Mouse (Mus musculus): ENCODE results near the gene Dner. TPM values are rescaled to one million over a fixed set of nuclear protein-coding genes. Genes with fewer than 3 reads are reported as not detected.
A peak's percentile ranks its signal among the peaks of the same experiment; 100 is the strongest.

Gene Dner
- polyA plus RNA-seq, 1 experiment from 2014 or later: 0.89 TPM

DNA sequence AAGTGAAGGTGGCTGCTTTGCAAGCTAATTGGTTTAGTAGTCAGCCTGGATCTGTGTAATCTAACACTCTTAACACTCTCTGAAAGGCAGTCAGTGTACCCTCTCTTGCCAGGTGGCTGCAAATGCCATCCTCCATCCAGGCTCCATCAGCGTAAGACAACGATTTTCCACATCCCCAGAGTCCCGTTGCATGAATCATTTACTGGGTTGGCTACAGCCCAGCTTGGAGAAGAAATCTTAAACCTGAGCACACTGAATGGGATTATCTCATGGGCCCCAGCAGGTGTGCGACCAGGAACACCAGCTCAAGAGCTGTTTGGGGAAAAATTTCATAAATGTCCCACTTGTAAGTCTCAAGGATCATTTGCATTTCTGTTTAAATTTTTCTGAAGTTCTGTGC is 308.4 kb downstream of the Dner start:
- peak; percentile 57 for DNase-seq

DNA sequence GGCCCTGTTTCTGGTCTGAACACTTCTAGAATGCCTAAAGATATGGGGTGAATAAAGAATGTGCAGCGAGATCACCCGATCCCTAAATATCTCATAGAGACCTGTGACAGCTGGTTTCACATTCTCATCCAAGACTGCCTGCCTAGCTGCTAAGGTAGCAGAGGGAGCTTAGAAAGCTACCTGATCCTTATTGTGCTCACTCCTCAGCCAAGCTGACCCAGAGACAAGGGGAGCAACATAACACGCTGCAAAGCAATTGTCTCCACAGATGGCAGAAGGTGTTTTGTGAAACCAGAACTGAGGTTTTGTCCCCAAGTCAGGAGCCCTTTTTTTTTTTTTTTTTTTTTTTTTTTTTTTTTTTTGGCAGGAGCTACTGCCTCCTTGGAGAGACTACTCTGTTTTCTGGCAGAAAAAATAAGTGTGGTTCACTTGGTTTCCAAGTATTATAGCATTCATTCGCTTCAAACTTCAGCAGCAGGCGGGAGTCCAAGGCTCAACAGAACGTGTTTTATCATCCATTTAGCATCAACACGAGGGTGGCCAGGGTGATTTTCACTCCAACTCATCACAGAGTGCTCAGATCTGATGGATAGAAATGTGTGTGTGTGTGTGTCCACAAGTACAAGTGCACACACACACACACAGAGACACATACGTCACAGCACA is 309.4 kb downstream of the Dner start:
- 51% methylated on average over 8 of the region's 8 CpGs for WGBS
- H3K9me3 ChIP-seq (ENCODE audit: low read depth, low read length): no peaks in the 10 kb centered on the region
- no peak overlapping the region for H3K4me3 ChIP-seq (ENCODE audit: low read depth, low read length)
- no peaks in the 10 kb centered on the region for H3K36me3 ChIP-seq (ENCODE audit: insufficient read depth)
- no peak overlapping the region for H3K4me2 ChIP-seq
- ATAC-seq (ENCODE audit: insufficient read depth) (no peak), DNase-seq (peak; percentile 59)
- no peak for TF ChIP-seq CTCF (IDR thresholded peaks at IDR 0.05; ENCODE audit: low read depth)
- H3K27ac ChIP-seq (ENCODE audit: low read depth): no peak overlapping the region
- no peak overlapping the region for H3K9ac ChIP-seq
- peaks cover 6% of the 10 kb centered on the region; the same call in 1 of the 2 replicates for H3K4me1 ChIP-seq (ENCODE audit: insufficient read depth)
- H3K27me3 ChIP-seq (ENCODE audit: insufficient read depth, low read length): no peaks in the 10 kb centered on the region

More for the DNA sequence above, 308.4 kb downstream of the Dner start:
- Histone ChIP-seq H3K9ac (no peak overlapping the region), H3K27ac (ENCODE audit: low read depth) (no peak overlapping the region), H3K36me3 (ENCODE audit: insufficient read depth) (no peaks in the 10 kb centered on the region), H3K4me1 (ENCODE audit: insufficient read depth) (peaks cover 4% of the 10 kb centered on the region; the same call in 1 of the 2 replicates), H3K4me3 (ENCODE audit: low read depth, low read length) (no peak overlapping the region), H3K27me3 (ENCODE audit: insufficient read depth, low read length) (no peaks in the 10 kb centered on the region), H3K4me2 (no peak overlapping the region), H3K9me3 (ENCODE audit: low read depth, low read length) (no peaks in the 10 kb centered on the region)
- peak; percentile 67 for ATAC-seq (ENCODE audit: insufficient read depth)
- 47% methylated on average over 4 of the region's 4 CpGs for WGBS
- TF ChIP-seq CTCF (IDR thresholded peaks at IDR 0.05; ENCODE audit: low read depth): no peak

DNA sequence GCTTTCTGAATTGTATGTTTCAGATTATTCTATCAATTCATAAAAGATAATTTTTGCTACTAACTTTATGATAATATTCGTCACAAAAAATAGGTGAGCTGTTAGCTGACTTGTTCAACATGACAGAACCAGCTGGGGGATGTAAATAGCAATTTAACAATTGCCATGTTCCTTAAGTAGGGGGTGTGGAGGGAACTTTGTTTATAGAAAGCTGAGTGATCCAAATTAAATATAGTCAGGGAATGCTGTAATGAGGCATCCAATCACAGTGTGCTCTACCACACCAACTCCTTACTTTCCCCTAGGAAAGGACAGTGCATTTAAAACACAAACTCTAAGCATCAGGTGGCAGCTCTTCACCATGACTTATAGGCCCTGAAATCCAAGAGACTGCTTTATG is 313.3 kb downstream of the Dner start:
- 23% methylated on average over 1 of the region's 1 CpGs for WGBS
- Histone ChIP-seq H3K9me3 (ENCODE audit: low read depth, low read length) (no peaks in the 10 kb centered on the region), H3K4me3 (ENCODE audit: low read depth, low read length) (no peak overlapping the region), H3K27ac (ENCODE audit: low read depth) (no peak overlapping the region), H3K36me3 (ENCODE audit: insufficient read depth) (no peaks in the 10 kb centered on the region), H3K4me1 (ENCODE audit: insufficient read depth) (peaks cover 6% of the 10 kb centered on the region; the same call in 1 of the 2 replicates), H3K4me2 (no peak overlapping the region), H3K9ac (no peak overlapping the region), H3K27me3 (ENCODE audit: insufficient read depth, low read length) (no peaks in the 10 kb centered on the region)
- TF ChIP-seq CTCF (IDR thresholded peaks at IDR 0.05; ENCODE audit: low read depth): no peak
- ATAC-seq (ENCODE audit: insufficient read depth) (peak; percentile 62), DNase-seq (peak; percentile 70)

DNA sequence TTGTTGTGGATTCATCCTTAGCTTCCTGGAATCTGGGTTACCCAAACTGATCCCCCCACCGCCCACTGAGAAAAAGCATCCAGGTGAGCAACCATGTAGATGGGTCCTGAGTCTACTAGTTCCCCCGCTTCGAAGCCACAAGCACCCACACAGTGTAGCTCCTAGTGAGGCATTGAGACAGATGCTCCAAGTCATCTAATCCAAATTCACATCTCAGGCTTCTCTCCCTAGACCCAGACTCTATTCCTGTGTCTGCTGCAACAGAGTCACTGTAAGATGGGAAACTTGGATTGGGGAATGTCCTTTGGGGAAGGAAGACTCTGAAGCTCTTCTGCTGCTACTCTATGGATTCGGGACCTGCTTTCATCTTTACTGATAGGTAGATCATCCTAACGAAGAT is 314.0 kb downstream of the Dner start:
- no peaks in the 10 kb centered on the region for H3K27me3 ChIP-seq (ENCODE audit: insufficient read depth, low read length)
- no peak overlapping the region for H3K4me2 ChIP-seq
- no peak for TF ChIP-seq CTCF (IDR thresholded peaks at IDR 0.05; ENCODE audit: low read depth)
- no peak for DNase-seq
- no peak for ATAC-seq (ENCODE audit: insufficient read depth)
- WGBS: 87% methylated on average over 5 of the region's 5 CpGs
- no peak overlapping the region; the same call in 1 of the 2 replicates for H3K27ac ChIP-seq (ENCODE audit: low read depth)
- 0 out of 2 replicates have a peak, but pooled peaks cover 2% of the 10 kb centered on the region for H3K4me1 ChIP-seq (ENCODE audit: insufficient read depth)
- no peak overlapping the region for H3K4me3 ChIP-seq (ENCODE audit: low read depth, low read length)
- no peak overlapping the region for H3K9ac ChIP-seq
- no peaks in the 10 kb centered on the region for H3K9me3 ChIP-seq (ENCODE audit: low read depth, low read length)
- no peaks in the 10 kb centered on the region for H3K36me3 ChIP-seq (ENCODE audit: insufficient read depth)

DNA sequence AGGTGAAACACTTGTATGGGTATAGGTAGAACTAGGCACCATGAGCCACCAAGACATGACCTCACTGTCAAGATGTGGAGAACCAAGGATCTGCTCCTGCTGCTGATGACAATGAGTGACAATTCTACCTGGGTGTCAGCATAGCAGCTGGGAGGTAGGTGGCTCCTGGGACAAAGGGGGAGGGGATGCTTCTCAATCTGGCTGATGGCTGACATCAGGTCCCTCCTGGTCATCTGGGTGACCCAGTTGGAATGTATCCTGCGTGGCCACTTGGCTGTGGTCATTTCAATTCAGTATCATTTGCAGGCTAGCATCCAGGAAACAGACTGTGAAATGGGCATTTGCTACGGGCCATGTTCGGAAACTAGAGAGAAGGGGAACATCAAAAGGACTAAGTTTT is 315.1 kb downstream of the Dner start:
- ATAC-seq (ENCODE audit: insufficient read depth) (no peak), DNase-seq (no peak)
- 81% methylated on average over 3 of the region's 3 CpGs for WGBS
- Histone ChIP-seq H3K9me3 (ENCODE audit: low read depth, low read length) (no peaks in the 10 kb centered on the region), H3K4me1 (ENCODE audit: insufficient read depth) (0 out of 2 replicates have a peak, but pooled peaks cover 2% of the 10 kb centered on the region), H3K36me3 (ENCODE audit: insufficient read depth) (no peaks in the 10 kb centered on the region), H3K27me3 (ENCODE audit: insufficient read depth, low read length) (no peaks in the 10 kb centered on the region), H3K27ac (ENCODE audit: low read depth) (no peak overlapping the region), H3K4me3 (ENCODE audit: low read depth, low read length) (no peak overlapping the region), H3K4me2 (no peak overlapping the region), H3K9ac (no peak overlapping the region)
- TF ChIP-seq CTCF (IDR thresholded peaks at IDR 0.05; ENCODE audit: low read depth): no peak

DNA sequence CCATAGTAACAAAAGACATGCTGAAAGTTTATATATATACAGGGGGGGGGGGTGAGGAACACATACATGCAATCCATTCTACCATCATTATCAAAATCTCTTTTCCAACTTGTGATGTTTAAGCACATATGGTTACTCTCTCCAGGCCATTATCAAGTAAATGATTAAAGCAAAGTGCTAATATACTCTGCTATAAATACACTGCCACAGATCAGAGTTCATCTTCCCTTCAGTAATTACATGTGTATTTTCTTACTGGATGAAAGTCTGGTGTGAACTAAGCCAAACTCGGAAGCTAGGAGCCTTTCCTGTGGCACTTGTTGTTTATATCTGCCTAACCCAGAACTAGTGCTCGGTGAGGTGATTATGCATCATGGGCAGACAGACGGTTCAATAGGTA is 328.3 kb downstream of the Dner start:
- no peak for DNase-seq
- WGBS: 62% methylated on average over 3 of the region's 3 CpGs
- Histone ChIP-seq H3K36me3 (ENCODE audit: insufficient read depth) (no peaks in the 10 kb centered on the region), H3K4me1 (ENCODE audit: insufficient read depth) (no peaks in the 10 kb centered on the region), H3K27ac (ENCODE audit: low read depth) (no peak overlapping the region), H3K9me3 (ENCODE audit: low read depth, low read length) (no peaks in the 10 kb centered on the region), H3K4me3 (ENCODE audit: low read depth, low read length) (no peak overlapping the region), H3K4me2 (no peak overlapping the region), H3K27me3 (ENCODE audit: insufficient read depth, low read length) (no peaks in the 10 kb centered on the region), H3K9ac (no peak overlapping the region)
- no peak for ATAC-seq (ENCODE audit: insufficient read depth)
- no peak for TF ChIP-seq CTCF (IDR thresholded peaks at IDR 0.05; ENCODE audit: low read depth)

DNA sequence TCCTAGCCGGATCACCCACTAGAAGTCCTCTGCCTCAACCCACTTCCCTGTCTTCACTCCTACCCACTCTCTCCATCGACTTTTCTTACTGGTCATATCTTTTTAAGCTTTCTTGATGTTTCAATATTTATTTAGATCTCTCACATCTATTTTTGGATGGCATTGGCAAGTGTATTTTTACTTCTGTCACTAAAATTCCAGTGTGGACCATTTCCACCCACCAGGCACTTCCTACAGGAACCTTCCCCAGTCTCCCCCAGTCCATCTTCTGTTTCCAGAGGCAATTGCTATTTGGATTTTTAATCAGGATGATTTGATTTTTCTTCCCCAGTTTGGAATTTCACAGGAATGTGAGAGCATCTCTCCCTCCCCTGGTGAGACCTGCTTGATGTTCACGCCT is 329.5 kb downstream of the Dner start:
- DNase-seq (no peak), ATAC-seq (ENCODE audit: insufficient read depth) (no peak)
- no peaks in the 10 kb centered on the region for H3K9me3 ChIP-seq (ENCODE audit: low read depth, low read length)
- no peak overlapping the region for H3K27ac ChIP-seq (ENCODE audit: low read depth)
- WGBS: 49% methylated on average over 3 of the region's 3 CpGs
- H3K9ac ChIP-seq: no peak overlapping the region
- TF ChIP-seq CTCF (IDR thresholded peaks at IDR 0.05; ENCODE audit: low read depth): no peak
- H3K4me2 ChIP-seq: no peak overlapping the region
- no peak overlapping the region for H3K4me3 ChIP-seq (ENCODE audit: low read depth, low read length)
- no peaks in the 10 kb centered on the region for H3K36me3 ChIP-seq (ENCODE audit: insufficient read depth)
- no peaks in the 10 kb centered on the region for H3K27me3 ChIP-seq (ENCODE audit: insufficient read depth, low read length)
- H3K4me1 ChIP-seq (ENCODE audit: insufficient read depth): no peaks in the 10 kb centered on the region

Data from lung, embryonic 14.5 days (tissue).